Mouse (Mus musculus): Measurements from ENCODE around the gene Tspo.

DNA sequence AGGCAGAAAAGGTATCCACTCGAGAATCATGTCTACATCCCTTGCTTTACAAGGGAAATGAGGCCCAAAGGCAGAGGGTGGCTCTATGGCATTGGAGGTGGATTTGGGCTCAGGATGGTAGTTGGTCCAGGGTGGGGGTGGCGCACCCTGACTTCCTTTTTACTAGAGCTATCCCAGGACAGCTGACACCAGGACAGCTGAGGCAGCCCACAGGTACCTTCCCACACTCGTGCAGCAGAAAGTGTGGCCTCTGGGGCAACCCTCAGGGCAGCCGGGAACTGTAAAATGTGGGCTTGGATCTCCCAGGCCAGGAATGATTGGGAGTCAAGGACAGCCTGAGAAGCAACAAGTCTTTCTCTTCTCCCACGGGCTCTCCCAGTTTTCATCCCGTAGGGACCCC is 28.4 kb downstream of the Tspo start:
- TF ChIP-seq CTCF (IDR thresholded peaks at IDR 0.05; ENCODE audit: borderline replicate concordance, control insufficient read depth, extremely low read depth, insufficient read depth, low read length, poor library complexity) (no peak), POLR2A (IDR thresholded peaks at IDR 0.05; ENCODE audit: control insufficient read depth, extremely low read depth, insufficient read depth, low read length, poor library complexity) (no peak)
